In genomic region chr17:49435081-49435480, GRCm38 (mm10) we compare ENCODE assay signal across 20 mouse cellular contexts. TPM values are rescaled to one million over a fixed set of nuclear protein-coding genes. Genes with fewer than 3 reads are reported as not detected.
DNase-seq lines count a peak whose midpoint lies in the region; ATAC-seq and TF ChIP-seq lines count a peak whose summit lies in the region.
"Had no signal": no experiment of that assay in that cellular context is flagged by ENCODE, and none has a peak within 500 bp of the region (broad histone marks: within the 10 kb centered on the region; RNA-seq: fewer than 3 reads in every experiment).

No protein-coding gene starts in this region.

- H3K4me2 ChIP-seq in liver, embryonic 15.5 days, result peak overlapping the region; percentile 13; the same call in 1 of the 2 replicates
- H3K4me2 ChIP-seq in stomach, postnatal 0 days (replicated peaks; ENCODE audit: low read depth), result no peak overlapping the region
- H3K4me2 ChIP-seq in intestine, embryonic 15.5 days (replicated peaks), result no peak overlapping the region
- no peak overlapping the region for H3K4me2 ChIP-seq in midbrain, embryonic 15.5 days
- H3K4me2 ChIP-seq: embryonic facial prominence, embryonic 13.5 days; forebrain, embryonic 12.5 days; hindbrain, embryonic 15.5 days; limb, embryonic 15.5 days; neural tube, embryonic 12.5 days; stomach, embryonic 15.5 days had no signal

- no peak for TF ChIP-seq EP300 in stomach, postnatal 0 days (optimal IDR thresholded peaks at IDR 0.05)

- H3K27ac ChIP-seq in heart, embryonic 10.5 days, result no peak overlapping the region
- peak overlapping the region; percentile 57 for H3K27ac ChIP-seq in liver, embryonic 15.5 days (replicated peaks)
- no peak overlapping the region for H3K27ac ChIP-seq in stomach, postnatal 0 days (replicated peaks)
- no peak overlapping the region for H3K27ac ChIP-seq in intestine, embryonic 15.5 days
- no peak overlapping the region for H3K27ac ChIP-seq in midbrain, embryonic 15.5 days
- H3K27ac ChIP-seq: embryonic facial prominence, embryonic 13.5 days; forebrain, embryonic 12.5 days; hindbrain, embryonic 15.5 days; layer of hippocampus, adult 2 months; limb, embryonic 15.5 days; neural tube, embryonic 12.5 days; stomach, embryonic 15.5 days had no signal

- ATAC-seq in liver, embryonic 15.5 days (ENCODE audit: insufficient read depth), result no peak
- no peak for ATAC-seq in stomach, postnatal 0 days (ENCODE audit: low FRiP score, low TSS enrichment)
- ATAC-seq in intestine, embryonic 15.5 days, result no peak
- no peak for ATAC-seq in midbrain, embryonic 15.5 days (replicated peaks)
- ATAC-seq: midbrain, embryonic 16.5 days had no signal

- no peaks in the 10 kb centered on the region for H3K27me3 ChIP-seq in heart, embryonic 10.5 days (ENCODE audit: insufficient read depth, poor library complexity, severe bottlenecking)
- no peaks in the 10 kb centered on the region for H3K27me3 ChIP-seq in liver, embryonic 15.5 days
- no peaks in the 10 kb centered on the region for H3K27me3 ChIP-seq in stomach, postnatal 0 days (ENCODE audit: control insufficient read depth, insufficient read depth, low read length)
- no peaks in the 10 kb centered on the region for H3K27me3 ChIP-seq in intestine, embryonic 15.5 days (replicated peaks)
- no peaks in the 10 kb centered on the region for H3K27me3 ChIP-seq in midbrain, embryonic 15.5 days (replicated peaks)
- H3K27me3 ChIP-seq: embryonic facial prominence, embryonic 13.5 days; forebrain, embryonic 12.5 days; hindbrain, embryonic 15.5 days; limb, embryonic 15.5 days; neural tube, embryonic 12.5 days; stomach, embryonic 15.5 days had no signal

- no peak overlapping the region; the same call in 1 of the 2 replicates for H3K9ac ChIP-seq in liver, embryonic 15.5 days
- no peak overlapping the region for H3K9ac ChIP-seq in stomach, postnatal 0 days (ENCODE audit: low read length)
- no peak overlapping the region for H3K9ac ChIP-seq in intestine, embryonic 15.5 days
- no peak overlapping the region for H3K9ac ChIP-seq in midbrain, embryonic 15.5 days
- H3K9ac ChIP-seq: embryonic facial prominence, embryonic 13.5 days; forebrain, embryonic 12.5 days; hindbrain, embryonic 15.5 days; limb, embryonic 15.5 days; neural tube, embryonic 12.5 days; stomach, embryonic 15.5 days had no signal

- H3K4me3 ChIP-seq in heart, embryonic 10.5 days, result no peak overlapping the region
- no peak overlapping the region for H3K4me3 ChIP-seq in liver, embryonic 15.5 days (replicated peaks)
- H3K4me3 ChIP-seq in stomach, postnatal 0 days (ENCODE audit: low read depth, low read length), result no peak overlapping the region
- H3K4me3 ChIP-seq in intestine, embryonic 15.5 days (replicated peaks), result no peak overlapping the region
- no peak overlapping the region for H3K4me3 ChIP-seq in midbrain, embryonic 15.5 days
- H3K4me3 ChIP-seq: embryonic facial prominence, embryonic 13.5 days; forebrain, embryonic 12.5 days; hindbrain, embryonic 15.5 days; layer of hippocampus, adult 2 months; limb, embryonic 15.5 days; neural tube, embryonic 12.5 days; stomach, embryonic 15.5 days had no signal

- H3K36me3 ChIP-seq in heart, embryonic 10.5 days, result peaks cover 47% of the 10 kb centered on the region
- peaks cover 82% of the 10 kb centered on the region for H3K36me3 ChIP-seq in liver, embryonic 15.5 days (replicated peaks)
- H3K36me3 ChIP-seq in stomach, postnatal 0 days (ENCODE audit: control insufficient read depth, insufficient read depth, low read length), result peaks cover 17% of the 10 kb centered on the region
- H3K36me3 ChIP-seq in intestine, embryonic 15.5 days, result peaks cover 18% of the 10 kb centered on the region
- 0 out of 2 replicates have a peak, but pooled peaks cover 4% of the 10 kb centered on the region for H3K36me3 ChIP-seq in midbrain, embryonic 15.5 days (replicated peaks)

- H3K9me3 ChIP-seq in heart, embryonic 10.5 days, result peaks cover 3% of the 10 kb centered on the region; the same call in 1 of the 2 replicates
- H3K9me3 ChIP-seq in liver, embryonic 15.5 days (replicated peaks), result no peaks in the 10 kb centered on the region
- no peaks in the 10 kb centered on the region for H3K9me3 ChIP-seq in stomach, postnatal 0 days (ENCODE audit: control insufficient read depth, low read length)
- H3K9me3 ChIP-seq in intestine, embryonic 15.5 days, result no peaks in the 10 kb centered on the region
- H3K9me3 ChIP-seq in midbrain, embryonic 15.5 days, result no peaks in the 10 kb centered on the region
- H3K9me3 ChIP-seq: embryonic facial prominence, embryonic 13.5 days; forebrain, embryonic 12.5 days; hindbrain, embryonic 15.5 days; limb, embryonic 15.5 days; neural tube, embryonic 12.5 days; stomach, embryonic 15.5 days had no signal

- peak; percentile 65 for DNase-seq in heart, embryonic 10.5 days (ENCODE audit: low spot score)
- DNase-seq in heart, adult 9 months (ENCODE audit: low spot score in 2 of 2), result no peak
- DNase-seq in urinary bladder, adult 2 months (ENCODE audit: low spot score), result peak; percentile 13
- no peak for DNase-seq in urinary bladder, postnatal 14 days (ENCODE audit: low spot score)
- peak; percentile 10 for DNase-seq in stomach, postnatal 0 days (ENCODE audit: low spot score)
- DNase-seq: adrenal gland, adult 8-10 months; heart, postnatal 10 days; kidney, adult 9 months; thymus, postnatal 25 days had no signal

- peaks cover 25% of the 10 kb centered on the region for H3K4me1 ChIP-seq in heart, embryonic 10.5 days
- peaks cover 97% of the 10 kb centered on the region for H3K4me1 ChIP-seq in liver, embryonic 15.5 days (replicated peaks)
- peaks cover 4% of the 10 kb centered on the region; the same call in 1 of the 2 replicates for H3K4me1 ChIP-seq in stomach, postnatal 0 days (replicated peaks; ENCODE audit: control insufficient read depth, insufficient read depth)
- peaks cover 17% of the 10 kb centered on the region for H3K4me1 ChIP-seq in intestine, embryonic 15.5 days (replicated peaks)
- peaks cover 4% of the 10 kb centered on the region; the same call in 1 of the 2 replicates for H3K4me1 ChIP-seq in midbrain, embryonic 15.5 days
- H3K4me1 ChIP-seq: hindbrain, embryonic 15.5 days; neural tube, embryonic 12.5 days had no signal

- TF ChIP-seq CTCF in stomach, postnatal 0 days (IDR thresholded peaks at IDR 0.05; ENCODE audit: low read depth), result no peak

- WGBS in heart, embryonic 10.5 days, result 85% methylated on average over 10 of the region's 10 CpGs
- 47% methylated on average over 10 of the region's 10 CpGs for WGBS in liver, embryonic 15.5 days (ENCODE audit: insufficient replicate concordance)
- 92% methylated on average over 10 of the region's 10 CpGs for WGBS in stomach, postnatal 0 days
- 90% methylated on average over 10 of the region's 10 CpGs for WGBS in intestine, embryonic 15.5 days
- 92% methylated on average over 10 of the region's 10 CpGs for WGBS in midbrain, embryonic 15.5 days

RNA-seq across cellular contexts. Expression of gene Mocs1, which starts 6.9 kb away (rescaled TPM):
- polyA plus RNA-seq in heart, embryonic 10.5 days (2016; fragmentation: Nextera tagmentation; extraction: Ambion mirVana), result 6.4 and 9.3 TPM in 2 replicates
- 33.1 and 40.0 TPM in 2 replicates for polyA plus RNA-seq in urinary bladder, adult 2 months (2012; rRNA removed)
- 10.4 and 10.5 TPM in 2 replicates for polyA plus RNA-seq in liver, embryonic 15.5 days (2015; fragmentation: Nextera tagmentation; extraction: Ambion mirVana)
- 5.0 and 7.5 TPM in 2 replicates for polyA plus RNA-seq in stomach, postnatal 0 days (2015; fragmentation: Nextera tagmentation; extraction: Ambion mirVana)
- 8.0 and 9.3 TPM in 2 replicates for polyA plus RNA-seq in intestine, embryonic 15.5 days (2015; fragmentation: Nextera tagmentation; extraction: Ambion mirVana)
- polyA plus RNA-seq in midbrain, embryonic 15.5 days (2015; fragmentation: Nextera tagmentation; extraction: Ambion mirVana), result 3.9 and 5.8 TPM in 2 replicates

Comparison
In these comparisons a context has a peak if more than half of its experiments do, and no peak if none do; other contexts are left out.
1. DNase-seq: peak in heart, embryonic 10.5 days (single experiment), urinary bladder, adult 2 months (single experiment) and stomach, postnatal 0 days (single experiment); none in heart, adult 9 months (0 of 2) and urinary bladder, postnatal 14 days (single experiment).